Mouse (Mus musculus) ES-E14 (cell line): Measurements from ENCODE around the gene Zfp518b. TPM values are rescaled to one million over a fixed set of nuclear protein-coding genes. Genes with fewer than 3 reads are reported as not detected.
A peak's percentile ranks its signal among the peaks of the same experiment; 100 is the strongest.

ENCODE experiments used
- DNase-seq: peaks from one replicate; pipeline ENCODE4 v3.0.0-alpha.2; 2013; ENCODE audit warnings: low read depth, low spot score
- H3K27ac ChIP-seq: 2 replicates; pipeline ENCODE4 v1.5.1; 2012; ENCODE audit warnings: low read depth, mild to moderate bottlenecking, low read length, moderate library complexity, mixed read lengths; ENCODE audit not compliant: poor library complexity, insufficient read depth, severe bottlenecking
- H3K36me3 ChIP-seq: 2 replicates; pipeline ENCODE4 v1.6.1; 2012; ENCODE audit warnings: mild to moderate bottlenecking, low read length, moderate library complexity, mixed read lengths; ENCODE audit not compliant: control insufficient read depth, poor library complexity, insufficient read depth, severe bottlenecking
- H3K4me1 ChIP-seq, 2 experiments: fragments of 150-350 bp in 1 of 2; sonication (generic) in 1 of 2; 2 replicates each; pipeline ENCODE4 v1.6.1; 2012; ENCODE audit warnings: low read length in 2 of 2, mild to moderate bottlenecking in 1 of 2, mixed read lengths in 1 of 2; ENCODE audit not compliant: control insufficient read depth in 2 of 2, insufficient read depth in 2 of 2, poor library complexity in 1 of 2
- H3K4me3 ChIP-seq, 2 experiments: fragments of 150-350 bp in 1 of 2; sonication (generic) in 1 of 2; 2 replicates each; pipeline ENCODE4 v1.5.1; 2012; ENCODE audit warnings: low read length in 2 of 2, low read depth in 1 of 2, mild to moderate bottlenecking in 1 of 2, mixed read lengths in 1 of 2; ENCODE audit not compliant: insufficient read depth in 1 of 2, poor library complexity in 1 of 2, severe bottlenecking in 1 of 2
- H3K9ac ChIP-seq: 2 replicates; pipeline ENCODE4 v1.6.1; 2012; ENCODE audit warnings: low read depth, mild to moderate bottlenecking, low read length, mixed read lengths; ENCODE audit not compliant: poor library complexity, insufficient read depth, severe bottlenecking
- H3K9me3 ChIP-seq: fragments of 150-350 bp; sonication (generic); 2 replicates; pipeline ENCODE4 v1.6.1; 2012; ENCODE audit warnings: low read depth, mild to moderate bottlenecking, low read length; ENCODE audit not compliant: control insufficient read depth, insufficient read depth
- CHD2 ChIP-seq: IDR thresholded peaks from 2 replicates; pipeline ENCODE4 v1.6.1; 2014; ENCODE audit warnings: mild to moderate bottlenecking, low read depth, low read length, inconsistent platforms
- HCFC1 ChIP-seq: IDR thresholded peaks from 2 replicates; pipeline ENCODE4 v1.6.1; 2012; ENCODE audit warnings: low read length, inconsistent platforms, borderline replicate concordance; ENCODE audit not compliant: insufficient read depth
- MAFK ChIP-seq: IDR thresholded peaks from 2 replicates; pipeline ENCODE4 v1.6.1; 2014; ENCODE audit warnings: mild to moderate bottlenecking, low read depth, low read length, inconsistent platforms; ENCODE audit not compliant: insufficient read depth
- ZC3H11A ChIP-seq: IDR thresholded peaks from 2 replicates; pipeline ENCODE4 v1.6.1; 2012; ENCODE audit warnings: low read depth, mild to moderate bottlenecking, inconsistent platforms, low read length, borderline replicate concordance
- ZNF384 ChIP-seq: IDR thresholded peaks from 2 replicates; pipeline ENCODE4 v1.6.1; 2012; ENCODE audit warnings: low read depth, low read length, inconsistent platforms
- in situ Hi-C, 2 experiments: fragments of 600-800 bp; cut with MboI; formaldehyde crosslinking; loops; one replicate each; pipeline ENCODE4 v1.15.1; 2025; ENCODE audit warnings: low sequenced_read_pairs in 2 of 2, inconsistent platforms in 1 of 2; ENCODE audit not compliant: unreplicated experiment in 2 of 2
- total RNA-seq: library from RNA; depleted of rRNA; stranded (reverse); fragments of 300-350 nt; gene quantifications from 2 replicates; pipeline ENCODE4 v1.2.3, GENCODE M21; 2012

The Zfp518b gene
- total RNA-seq, 1 experiment = 31.0 TPM

DNA sequence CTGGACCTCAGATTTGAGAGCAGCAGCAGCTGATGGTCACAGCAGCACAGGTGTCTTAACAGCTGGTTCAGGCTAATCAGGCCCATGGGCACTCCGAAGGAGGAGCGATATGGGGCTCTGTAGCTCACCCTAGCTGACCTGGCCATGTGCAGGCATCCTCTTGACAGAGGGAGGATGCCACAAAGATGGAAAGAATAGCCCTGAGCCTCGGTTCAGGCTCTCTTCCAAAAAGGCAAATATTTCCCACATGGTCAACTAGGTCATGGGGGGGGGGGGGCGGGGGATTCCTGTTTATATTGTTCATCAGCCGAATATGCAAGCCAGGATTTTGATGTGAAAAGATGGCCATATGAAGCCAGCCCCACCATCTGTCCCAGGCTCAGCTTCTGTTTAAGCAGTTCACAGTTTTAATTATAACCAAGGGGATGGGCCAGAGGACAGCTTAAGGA is 48.3 kb downstream of the Zfp518b start:
- in situ Hi-C loops = no loop called here
- Histone ChIP-seq H3K4me3 (no peak overlapping the region), H3K4me1 (peaks cover 0 to 6% of the 10 kb centered on the region in 2 experiments; a peak in 1 of 4 replicates), H3K36me3 (no peaks in the 10 kb centered on the region), H3K9ac (no peak overlapping the region), H3K9me3 (no peaks in the 10 kb centered on the region), H3K27ac (no peak overlapping the region)
- no peak for DNase-seq
- TF ChIP-seq HCFC1 (no peak), MAFK (no peak), ZC3H11A (no peak), CHD2 (no peak), ZNF384 (no peak)

DNA sequence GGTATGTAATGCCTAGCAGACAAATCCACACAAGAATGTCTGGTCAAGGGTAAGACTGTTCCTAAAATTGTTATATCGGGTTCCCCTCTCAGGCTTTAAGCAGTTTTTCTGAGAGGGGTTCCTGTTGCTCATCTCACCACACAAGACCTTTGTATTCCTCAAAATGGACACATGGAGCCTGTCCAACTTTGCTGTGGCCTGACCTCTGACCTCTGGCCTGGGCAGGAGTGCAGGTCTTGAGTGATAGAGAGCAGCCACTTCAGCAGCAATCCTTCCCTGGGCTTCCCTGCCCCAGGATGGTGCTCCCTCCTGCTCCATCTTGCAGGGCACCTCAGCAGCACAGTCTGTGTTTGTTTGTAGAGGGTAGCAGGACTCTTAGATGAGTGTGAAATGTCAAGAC is 48.9 kb downstream of the Zfp518b start:
- no peak overlapping the region for H3K4me3 ChIP-seq
- H3K9ac ChIP-seq = no peak overlapping the region
- peaks cover 0 to 6% of the 10 kb centered on the region in 2 experiments; a peak in 1 of 4 replicates for H3K4me1 ChIP-seq
- H3K36me3 ChIP-seq = no peaks in the 10 kb centered on the region
- DNase-seq = no peak
- TF ChIP-seq CHD2 (no peak), ZC3H11A (no peak), ZNF384 (no peak), HCFC1 (no peak), MAFK (no peak)
- H3K27ac ChIP-seq = peak overlapping the region; percentile 18; the same call in 1 of the 2 replicates
- in situ Hi-C loops = no loop called here
- H3K9me3 ChIP-seq = no peaks in the 10 kb centered on the region

- H3K27ac ChIP-seq = no peak overlapping the region
- H3K9ac ChIP-seq = no peak overlapping the region
- no peak for DNase-seq
- H3K4me3 ChIP-seq = no peak overlapping the region
- H3K9me3 ChIP-seq = no peaks in the 10 kb centered on the region
- in situ Hi-C loops = no loop called here
- TF ChIP-seq HCFC1 (no peak), ZC3H11A (no peak), ZNF384 (no peak), MAFK (no peak), CHD2 (no peak)
- H3K36me3 ChIP-seq = no peaks in the 10 kb centered on the region
- H3K4me1 ChIP-seq = peaks cover 0 to 6% of the 10 kb centered on the region in 2 experiments; a peak in 1 of 4 replicates
Measured at GRCm38 (mm10) chr5:38634321-38635164, 50.1 kb downstream of the Zfp518b start.

DNA sequence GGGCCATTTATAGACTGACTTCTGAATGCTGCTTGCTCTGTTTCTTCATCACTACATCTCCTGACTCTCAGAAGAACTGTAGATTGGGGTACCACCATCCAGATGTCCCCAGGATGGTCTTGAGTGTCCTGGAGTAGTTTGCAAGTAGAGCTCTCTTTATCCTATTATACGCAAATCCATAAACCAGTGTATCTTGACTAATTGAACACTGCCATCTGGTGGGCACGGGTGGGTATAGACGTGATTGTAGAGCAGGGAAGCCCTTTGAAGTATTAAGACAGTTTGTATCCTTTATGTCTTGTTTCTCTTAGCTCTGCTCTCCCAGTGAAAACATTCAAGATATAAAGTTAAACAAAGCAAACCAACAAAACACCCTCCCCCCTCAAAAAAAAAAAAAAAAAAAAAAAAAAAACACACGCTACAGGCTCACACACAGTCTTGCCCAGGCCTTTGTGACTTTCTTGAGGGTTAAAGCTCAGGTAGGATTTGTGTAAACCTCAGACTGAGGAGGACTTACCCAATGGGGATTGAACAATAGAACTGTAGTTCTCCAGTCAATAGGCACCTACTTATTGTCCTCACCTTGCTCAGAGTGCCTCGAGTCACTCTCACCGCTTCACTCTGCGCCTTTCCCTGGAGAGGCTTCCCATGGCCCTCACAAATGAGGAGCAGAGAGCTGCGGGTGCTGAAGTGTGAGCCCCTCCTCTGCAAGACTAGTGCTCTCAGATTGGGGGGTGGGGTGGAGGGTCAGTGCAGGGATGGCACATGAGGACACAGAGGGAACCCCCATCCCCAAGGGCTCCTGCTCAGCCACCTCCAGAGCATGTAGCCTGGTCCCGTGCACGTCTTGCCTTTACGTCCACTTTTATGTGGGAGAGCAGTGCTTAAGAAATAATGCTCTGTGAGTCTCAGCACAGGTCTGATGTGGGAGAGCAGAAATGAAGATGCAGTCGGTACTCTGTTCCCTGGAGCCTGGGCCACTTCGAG is 51.9 kb downstream of the Zfp518b start:
- TF ChIP-seq CHD2 (no peak), HCFC1 (no peak), ZNF384 (peak; percentile 56; the same call in 1 of the 2 replicates), MAFK (no peak), ZC3H11A (peak; percentile 86)
- Histone ChIP-seq H3K4me3 (no peak overlapping the region), H3K9me3 (no peaks in the 10 kb centered on the region), H3K36me3 (no peaks in the 10 kb centered on the region), H3K9ac (no peak overlapping the region), H3K4me1 (peaks cover 0 to 9% of the 10 kb centered on the region in 2 experiments; a peak in 1 of 4 replicates), H3K27ac (no peak overlapping the region)
- in situ Hi-C loops = no loop called here
- peak; percentile 75 for DNase-seq
